Mouse (Mus musculus): ENCODE data around the gene Scg3. TPM values are rescaled to one million over a fixed set of nuclear protein-coding genes. Genes with fewer than 3 reads are reported as not detected.

Scg3 gene
- polyA plus RNA-seq (2014; fragmentation: Illumina TruSeq; extraction: RNeasy Lipid Tissue Mini Kit (QIAGEN cat#74804); ENCODE audit: low replicate concordance): 12.2 TPM

GRCm38 (mm10) chr9:75683426-75684191 is at the start of gene Scg3:
Gene Scg3 (minus strand): TSS chr9:75684056.

GRCm38 (mm10) chr9:75625556-75626307 is 58.1 kb downstream of the Scg3 start, which contains the start of gene Lysmd2:
Gene Lysmd2 (plus strand): TSS chr9:75625741.

GRCm38 (mm10) chr9:75610571-75611493 is 73.0 kb downstream of the Scg3 start, which contains the start of gene Tmod2:
Gene Tmod2 (minus strand): TSS chr9:75611325.

Other genes starting within 250 kb of the Scg3 start
- gene Leo1, start 242.5 kb downstream of the Scg3 start, polyA plus RNA-seq (2014; fragmentation: Illumina TruSeq; extraction: RNeasy Lipid Tissue Mini Kit (QIAGEN cat#74804); ENCODE audit: low replicate concordance): 29.3 TPM
- gene Tmod3, start 124.4 kb downstream of the Scg3 start, polyA plus RNA-seq (2014; fragmentation: Illumina TruSeq; extraction: RNeasy Lipid Tissue Mini Kit (QIAGEN cat#74804); ENCODE audit: low replicate concordance): 167 TPM
- gene Tmod2, start 72.7 kb downstream of the Scg3 start, polyA plus RNA-seq (2014; fragmentation: Illumina TruSeq; extraction: RNeasy Lipid Tissue Mini Kit (QIAGEN cat#74804); ENCODE audit: low replicate concordance): 3.3 TPM
- gene Lysmd2, start 58.3 kb downstream of the Scg3 start, polyA plus RNA-seq (2014; fragmentation: Illumina TruSeq; extraction: RNeasy Lipid Tissue Mini Kit (QIAGEN cat#74804); ENCODE audit: low replicate concordance): 7.1 TPM
- gene Bmp5, start 91.3 kb upstream of the Scg3 start, polyA plus RNA-seq (2014; fragmentation: Illumina TruSeq; extraction: RNeasy Lipid Tissue Mini Kit (QIAGEN cat#74804); ENCODE audit: low replicate concordance): 49.3 TPM